Mouse (Mus musculus) right cerebral cortex, adult 2 months (tissue): Measurements from ENCODE around the gene Adcy10.

Source experiments
- DNase-seq, 2 experiments: peaks; one replicate each; pipeline ENCODE4 v3.0.0; 2021 to 2022; ENCODE audit warnings: low spot score in 2 of 2

Adcy10 gene

DNA sequence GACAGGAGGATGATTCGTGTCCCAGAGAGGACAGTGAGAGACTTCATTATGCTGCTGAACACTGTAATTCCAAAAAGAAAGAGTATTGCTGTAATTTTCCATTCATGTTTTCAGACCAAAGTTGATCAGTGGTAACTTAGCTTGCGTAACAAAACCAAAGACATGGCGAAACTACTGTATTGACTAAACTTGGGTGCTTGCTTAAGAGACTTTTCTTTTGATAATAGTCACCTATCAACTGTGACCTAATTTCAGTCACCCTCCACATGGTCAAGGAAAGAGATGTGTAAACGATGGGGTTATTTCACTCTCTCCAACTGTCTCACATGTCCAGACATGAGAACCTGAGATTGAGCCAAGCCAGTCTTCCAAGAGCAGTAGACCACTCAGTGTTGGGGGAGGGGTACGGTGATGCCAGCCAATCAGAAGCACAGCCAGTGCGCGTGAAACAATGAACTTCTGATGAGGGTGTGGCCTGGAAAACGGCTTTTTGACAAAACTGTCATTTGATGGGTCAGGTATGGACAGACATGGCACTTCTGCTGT, at the start of gene Adcy10:
TSS of gene Adcy10 (plus strand) at position 496 of the 546 bp plus-strand sequence.
- no peak for DNase-seq

DNA sequence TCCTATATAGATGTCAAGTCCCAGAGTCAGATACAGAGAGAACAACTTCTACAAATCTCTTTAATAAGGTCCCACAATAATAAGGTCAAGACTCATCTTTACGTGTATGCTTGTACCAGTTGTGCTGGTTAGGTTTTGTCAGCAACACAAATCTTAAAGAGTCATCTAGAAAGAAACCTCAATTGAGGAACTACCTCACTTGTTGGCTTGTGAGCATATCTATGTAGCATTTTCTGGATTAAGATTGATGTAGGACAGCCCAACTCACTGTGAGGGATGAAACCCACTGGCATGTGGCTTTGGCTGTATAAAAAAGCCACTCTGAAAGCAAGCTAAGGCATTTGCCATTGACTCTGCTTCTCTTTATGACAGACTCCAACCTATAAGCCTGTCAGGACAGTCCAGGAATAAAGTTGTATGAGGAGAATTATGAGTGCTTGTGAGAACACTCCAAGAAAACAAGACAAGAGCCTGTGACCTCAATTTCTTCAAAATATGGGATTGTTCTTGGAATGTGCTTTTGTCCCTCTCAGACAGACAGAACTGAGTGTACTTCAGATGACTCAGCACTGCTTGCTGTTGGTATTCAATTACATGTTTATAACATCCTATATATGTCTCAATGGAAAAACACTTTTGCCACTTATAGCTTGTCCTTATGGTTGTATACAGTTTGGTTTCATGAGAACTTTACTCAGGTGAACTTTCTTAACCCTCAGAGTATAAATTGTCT, 46.5 kb upstream of the Adcy10 start:
- DNase-seq = no peak

DNA sequence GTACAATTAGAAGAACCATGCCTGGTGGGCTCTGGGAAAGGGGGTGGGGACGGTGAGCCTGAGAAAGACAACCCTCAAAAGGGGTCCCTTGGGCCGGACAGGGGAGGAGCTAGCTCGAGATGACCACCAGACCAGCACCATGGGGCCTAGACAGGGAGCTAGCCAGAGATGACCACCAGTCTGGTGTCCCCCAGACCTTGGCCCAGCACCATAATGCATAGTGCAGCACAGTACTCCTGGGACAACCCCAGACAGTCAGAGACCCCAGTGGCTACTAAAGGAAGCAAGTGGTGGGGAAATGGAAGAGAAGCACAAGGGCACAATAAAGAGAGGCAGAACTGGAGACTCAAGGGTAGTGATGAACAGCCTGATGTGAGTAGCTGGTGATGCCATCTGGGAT, 44.2 kb upstream of the Adcy10 start:
- DNase-seq = no peak

GRCm38 (mm10) chr1:165441201-165441600, 43.8 kb upstream of the Adcy10 start:
- no peak for DNase-seq

DNA sequence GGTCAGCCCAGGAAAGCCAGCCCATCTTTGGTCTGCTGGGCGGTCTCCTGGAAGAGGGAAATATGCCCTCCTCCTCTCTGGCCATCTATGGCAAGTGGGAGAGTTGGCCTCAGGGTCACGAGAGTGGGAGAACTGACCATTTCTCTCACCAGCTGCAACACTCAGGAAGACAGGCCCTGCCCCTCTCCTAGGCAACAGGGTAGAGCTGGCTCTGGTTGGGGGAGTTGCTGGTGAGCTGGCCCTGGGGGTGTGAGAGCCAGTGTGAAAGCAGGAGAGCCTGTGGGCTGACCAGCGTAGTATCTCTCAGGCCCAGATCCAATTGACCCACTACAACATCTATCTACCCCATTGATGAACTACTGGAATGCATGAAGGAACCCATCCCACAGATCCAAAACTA, 43.3 kb upstream of the Adcy10 start:
- DNase-seq = no peak

- DNase-seq = no peak
Observed at GRCm38 (mm10) chr1:165459041-165459502, 25.9 kb upstream of the Adcy10 start.

DNA sequence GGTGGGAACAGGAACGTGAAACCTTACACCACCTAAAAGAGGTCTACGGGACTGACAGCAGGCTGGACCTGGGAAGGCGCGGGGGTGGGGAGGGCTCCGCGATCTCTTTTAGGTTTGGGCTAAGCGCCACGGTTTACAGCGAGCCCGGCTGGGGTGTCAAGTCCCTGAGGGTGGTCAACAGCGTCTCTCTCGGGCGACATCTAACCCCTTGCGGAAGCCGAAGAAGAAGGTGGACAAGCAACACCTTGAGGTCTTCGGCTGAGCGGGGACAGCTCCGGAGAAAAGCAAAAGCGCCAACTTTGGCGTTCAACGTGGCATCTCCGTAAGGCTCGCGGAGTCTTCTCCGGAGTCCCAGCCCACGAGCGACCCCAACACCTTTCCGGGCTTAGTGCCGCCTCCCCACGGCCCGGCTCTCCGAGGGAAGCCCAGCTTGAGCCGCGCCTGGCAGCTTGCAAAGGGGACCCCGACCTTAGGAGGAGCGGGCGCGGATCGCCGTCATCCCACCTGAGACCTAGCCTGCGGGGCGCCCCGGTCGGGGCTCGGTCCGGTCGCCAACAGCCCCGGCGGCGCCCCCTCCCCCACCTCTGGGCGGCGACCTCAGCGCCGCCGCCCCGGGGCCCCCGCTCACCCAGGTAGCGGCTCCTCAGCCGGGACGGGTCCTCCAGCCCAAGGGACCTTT, 25.3 kb upstream of the Adcy10 start:
- DNase-seq = peak; percentile 44 to 48

- peak; percentile 99 to 100 for DNase-seq
Observed at GRCm38 (mm10) chr1:165460360-165460800, 24.6 kb upstream of the Adcy10 start, which contains the start of the genes Dcaf6 and Mpc2. Gene Dcaf6, minus strand, starts transcription at chr1:165460475. Gene Mpc2, plus strand, starts transcription at chr1:165460637.

GRCm38 (mm10) chr1:165460801-165461377, 24.1 kb upstream of the Adcy10 start:
- DNase-seq = peak; percentile 98 to 99

- no peak for DNase-seq
Observed at GRCm38 (mm10) chr1:165461681-165462080, 23.3 kb upstream of the Adcy10 start.

- no peak for DNase-seq
Observed at GRCm38 (mm10) chr1:165462861-165463260, 22.1 kb upstream of the Adcy10 start.

GRCm38 (mm10) chr1:165464574-165464973, 20.4 kb upstream of the Adcy10 start:
- DNase-seq = no peak

GRCm38 (mm10) chr1:165468971-165469370, 16.0 kb upstream of the Adcy10 start:
- no peak for DNase-seq

- no peak for DNase-seq
Observed at GRCm38 (mm10) chr1:165469717-165470116, 15.3 kb upstream of the Adcy10 start.

DNA sequence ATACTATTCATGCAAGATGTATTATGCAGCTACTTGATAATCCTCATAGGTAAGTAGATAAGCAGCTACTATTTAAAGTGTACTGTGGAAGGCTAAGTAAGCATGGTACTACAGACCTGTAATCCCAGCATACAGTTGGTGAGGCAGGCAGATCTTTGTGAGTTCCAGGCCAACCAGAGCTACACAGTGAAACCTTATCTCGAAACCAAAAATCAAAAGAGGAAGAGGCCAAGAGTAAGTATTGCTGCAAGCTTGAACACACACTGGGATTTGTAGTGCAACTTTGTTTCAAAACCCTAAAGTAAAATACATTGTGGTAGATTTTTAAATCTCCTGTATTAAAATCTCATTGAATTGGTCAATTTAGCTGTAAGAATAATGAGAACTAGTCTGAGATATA, 13.5 kb upstream of the Adcy10 start:
- no peak for DNase-seq

- DNase-seq = peak; percentile 10 to 14
Observed at GRCm38 (mm10) chr1:165486108-165486507, 1.1 kb downstream of the Adcy10 start.

DNA sequence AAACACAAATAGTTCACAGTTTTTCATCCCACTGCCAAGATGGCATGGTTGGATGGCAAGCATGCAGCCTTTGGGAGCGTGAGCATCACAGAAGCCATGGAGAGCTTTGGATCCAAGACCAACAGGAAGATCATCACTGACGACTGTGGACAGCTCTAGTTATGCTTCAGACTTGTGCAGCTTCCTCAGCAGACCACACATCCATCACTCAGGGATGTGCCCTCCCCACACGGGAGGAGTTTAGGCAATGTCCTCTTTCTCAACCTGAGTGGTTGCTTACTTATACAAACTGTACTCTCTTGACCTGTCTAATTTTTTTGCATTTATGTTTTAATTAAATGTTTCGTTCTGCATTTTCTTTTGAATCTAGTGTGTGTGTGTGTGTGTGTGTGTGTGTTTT, 4.2 kb downstream of the Adcy10 start:
- no peak for DNase-seq

DNA sequence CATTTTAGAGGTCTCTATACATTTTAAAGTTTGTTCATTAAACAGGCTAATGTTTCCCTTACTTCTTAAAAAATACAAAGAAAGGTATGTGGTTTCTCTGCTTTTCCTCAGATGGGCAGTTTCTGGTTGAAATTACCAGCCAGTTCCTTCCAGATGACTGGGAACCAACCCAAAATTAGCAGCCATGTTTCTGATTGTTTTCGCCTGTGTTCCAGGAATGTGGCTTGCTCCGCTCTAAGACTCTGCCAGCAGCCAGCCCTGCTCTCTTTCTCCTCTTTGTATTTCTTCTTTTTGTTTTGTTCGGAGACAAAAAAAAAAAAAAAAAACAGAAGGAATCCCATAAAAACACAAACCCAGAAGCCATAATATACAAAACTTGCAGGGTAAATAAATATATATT, 13.9 kb downstream of the Adcy10 start:
- no peak for DNase-seq

- peak in 1 of 2 experiments; percentile 6 for DNase-seq
Observed at GRCm38 (mm10) chr1:165503307-165504024, 18.5 kb downstream of the Adcy10 start.

GRCm38 (mm10) chr1:165506303-165506702, 21.3 kb downstream of the Adcy10 start:
- no peak for DNase-seq

DNA sequence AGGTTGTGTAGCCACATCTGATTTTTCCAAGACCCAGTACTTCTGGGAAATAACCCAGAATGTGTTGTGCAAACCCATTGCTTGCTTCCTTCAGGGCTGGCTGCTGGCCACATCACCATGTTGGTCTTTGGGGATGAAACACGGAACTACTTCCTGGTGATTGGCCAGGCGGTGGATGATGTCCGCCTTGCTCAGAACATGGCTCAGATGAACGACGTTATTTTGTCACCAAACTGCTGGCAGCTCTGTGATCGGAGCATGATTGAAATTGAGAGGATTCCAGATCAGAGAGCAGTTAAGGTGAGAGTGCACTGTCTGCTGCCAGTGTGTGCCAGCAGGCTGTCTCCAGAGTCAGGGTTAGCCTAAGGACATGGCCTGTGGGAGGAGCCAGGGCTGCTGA, 25.2 kb downstream of the Adcy10 start:
- no peak for DNase-seq

DNA sequence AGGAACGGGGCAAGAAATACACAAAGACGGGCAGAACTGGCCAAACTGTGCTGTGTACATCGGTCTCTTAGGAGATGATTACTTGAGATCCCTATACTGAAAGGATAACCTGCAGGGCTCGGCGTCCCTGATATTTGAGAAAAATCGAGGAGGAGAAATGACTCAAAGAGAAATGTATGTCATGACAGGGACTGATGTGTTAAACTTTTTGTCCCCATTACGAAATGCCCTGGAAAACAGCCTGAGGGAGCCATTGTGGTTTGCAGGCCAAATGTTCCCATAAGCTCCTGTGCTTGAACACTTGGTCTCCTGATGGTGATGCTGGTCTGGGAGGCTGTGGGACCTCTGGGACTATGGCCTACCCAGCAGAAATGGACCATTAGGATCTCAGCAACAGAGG, 35.7 kb downstream of the Adcy10 start:
- DNase-seq = no peak
